Mouse (Mus musculus) midbrain, embryonic 10.5 days (tissue): Measurements from ENCODE around the gene 1700010B08Rik. TPM values are rescaled to one million over a fixed set of nuclear protein-coding genes. Genes with fewer than 3 reads are reported as not detected.
"Not testable (repeated sequence)": the region's sequence is repeated elsewhere in the genome, so short reads cannot be mapped to it uniquely, and the experiment has no call there.

Source experiments
- DNase-seq: peaks from one replicate; pipeline ENCODE4 v3.0.0-alpha.2; 2017; ENCODE audit warnings: low spot score
- H3K27ac ChIP-seq: fragments of 300-500 bp; sonication (generic); replicated peaks from 2 replicates; pipeline ENCODE4 v1.5.1; 2016; ENCODE audit warnings: mild to moderate bottlenecking
- H3K27me3 ChIP-seq: fragments of 300-500 bp; sonication (generic); 2 replicates; pipeline ENCODE4 v1.6.1; 2016; ENCODE audit warnings: low read depth, mild to moderate bottlenecking; ENCODE audit not compliant: poor library complexity, severe bottlenecking
- H3K36me3 ChIP-seq: fragments of 300-500 bp; sonication (generic); 2 replicates; pipeline ENCODE4 v1.6.1; 2016; ENCODE audit warnings: mild to moderate bottlenecking, moderate library complexity
- H3K4me1 ChIP-seq: fragments of 300-500 bp; sonication (generic); 2 replicates; pipeline ENCODE4 v1.6.1; 2016
- H3K4me3 ChIP-seq: fragments of 300-500 bp; sonication (generic); 2 replicates; pipeline ENCODE4 v1.5.1; 2016; ENCODE audit warnings: mild to moderate bottlenecking, moderate library complexity
- H3K9me3 ChIP-seq: fragments of 300-500 bp; sonication (generic); replicated peaks from 2 replicates; pipeline ENCODE4 v1.6.1; 2016; ENCODE audit warnings: mild to moderate bottlenecking
- WGBS: fragments of 180-500 bp; shearing (Covaris S2); methylation state at CpG from one replicate; pipeline ENCODE4 v1.1.7; 2016; 5-methylcytosine and 5-hydroxymethylcytosine counted together
- polyA plus RNA-seq: library from polyadenylated mRNA; unstranded; fragments of >200 nt; fragmentation: Nextera tagmentation; extraction: Ambion mirVana; gene quantifications from 2 replicates; pipeline ENCODE4 v1.2.1, GENCODE M21; 2016

The 1700010B08Rik gene
- polyA plus RNA-seq, 1 experiment from 2014 or later: not detected

GRCm38 (mm10) chr2:173702096-173702866 lies 16.9 kb upstream of the 1700010B08Rik start:
- WGBS: 89% methylated on average over 16 of the region's 16 CpGs
- no peak for DNase-seq
- Histone ChIP-seq H3K4me3 (no peak overlapping the region), H3K9me3 (no peaks in the 10 kb centered on the region), H3K27me3 (no peaks in the 10 kb centered on the region), H3K4me1 (no peaks in the 10 kb centered on the region), H3K27ac (no peak overlapping the region), H3K36me3 (peaks cover 78% of the 10 kb centered on the region)

GRCm38 (mm10) chr2:173702867-173703237 lies 16.4 kb upstream of the 1700010B08Rik start:
- DNase-seq: no peak
- WGBS: 91% methylated on average over 12 of the region's 12 CpGs
- Histone ChIP-seq H3K36me3 (peaks cover 74% of the 10 kb centered on the region), H3K4me1 (no peaks in the 10 kb centered on the region), H3K4me3 (no peak overlapping the region), H3K27me3 (no peaks in the 10 kb centered on the region), H3K27ac (no peak overlapping the region), H3K9me3 (no peaks in the 10 kb centered on the region)

GRCm38 (mm10) chr2:173705827-173706551 lies 13.2 kb upstream of the 1700010B08Rik start:
- no peak overlapping the region for H3K4me3 ChIP-seq
- WGBS: 90% methylated on average over 15 of the region's 15 CpGs
- no peaks in the 10 kb centered on the region for H3K9me3 ChIP-seq
- H3K27me3 ChIP-seq: no peaks in the 10 kb centered on the region
- no peaks in the 10 kb centered on the region for H3K4me1 ChIP-seq
- no peak for DNase-seq
- H3K27ac ChIP-seq: no peak overlapping the region
- H3K36me3 ChIP-seq: peaks cover 48% of the 10 kb centered on the region

GRCm38 (mm10) chr2:173707626-173708025 lies 11.6 kb upstream of the 1700010B08Rik start:
- not testable (repeated sequence) for H3K9me3 ChIP-seq, H3K27ac ChIP-seq, H3K4me1 ChIP-seq, DNase-seq, H3K27me3 ChIP-seq, H3K4me3 ChIP-seq
- H3K36me3 ChIP-seq: peaks cover 32% of the 10 kb centered on the region

GRCm38 (mm10) chr2:173710193-173710592 lies 9.0 kb upstream of the 1700010B08Rik start:
- Histone ChIP-seq H3K4me3 (no peak overlapping the region), H3K27me3 (no peaks in the 10 kb centered on the region), H3K4me1 (peaks cover 26% of the 10 kb centered on the region), H3K9me3 (no peaks in the 10 kb centered on the region), H3K27ac (no peak overlapping the region), H3K36me3 (peaks cover 15% of the 10 kb centered on the region)
- DNase-seq: no peak
- 87% methylated on average over 6 of the region's 6 CpGs for WGBS

GRCm38 (mm10) chr2:173712656-173713055 lies 6.6 kb upstream of the 1700010B08Rik start:
- Histone ChIP-seq H3K4me3 (no peak overlapping the region), H3K9me3 (no peaks in the 10 kb centered on the region), H3K4me1 (peaks cover 26% of the 10 kb centered on the region), H3K36me3 (peaks cover 7% of the 10 kb centered on the region), H3K27me3 (no peaks in the 10 kb centered on the region), H3K27ac (peak overlapping the region; percentile 34; the same call in 1 of the 2 replicates)
- 75% methylated on average over 10 of the region's 10 CpGs for WGBS
- DNase-seq: no peak

GRCm38 (mm10) chr2:173713241-173713640 lies 6.0 kb upstream of the 1700010B08Rik start:
- Histone ChIP-seq H3K27me3 (no peaks in the 10 kb centered on the region), H3K36me3 (peaks cover 3% of the 10 kb centered on the region), H3K27ac (peak overlapping the region; percentile 13; the same call in 1 of the 2 replicates), H3K9me3 (no peaks in the 10 kb centered on the region), H3K4me3 (no peak overlapping the region), H3K4me1 (peaks cover 26% of the 10 kb centered on the region)
- no peak for DNase-seq
- 84% methylated on average over 4 of the region's 4 CpGs for WGBS

- peak overlapping the region; percentile 57; the same call in 1 of the 2 replicates for H3K27ac ChIP-seq
- no peak overlapping the region for H3K4me3 ChIP-seq
- no peaks in the 10 kb centered on the region for H3K9me3 ChIP-seq
- H3K36me3 ChIP-seq: no peaks in the 10 kb centered on the region
- H3K27me3 ChIP-seq: no peaks in the 10 kb centered on the region
- no peak for DNase-seq
- peaks cover 26% of the 10 kb centered on the region for H3K4me1 ChIP-seq
- WGBS: 58% methylated on average over 8 of the region's 8 CpGs
These were observed 4.5 kb upstream of the 1700010B08Rik start for GRCm38 (mm10) chr2:173714620-173715218.

- Histone ChIP-seq H3K36me3 (no peaks in the 10 kb centered on the region), H3K27ac (no peak overlapping the region), H3K9me3 (no peaks in the 10 kb centered on the region), H3K27me3 (no peaks in the 10 kb centered on the region), H3K4me1 (peaks cover 26% of the 10 kb centered on the region), H3K4me3 (no peak overlapping the region)
- DNase-seq: no peak
- 88% methylated on average over 5 of the region's 5 CpGs for WGBS
These were observed 2.2 kb upstream of the 1700010B08Rik start for GRCm38 (mm10) chr2:173716966-173717365.

GRCm38 (mm10) chr2:173722251-173722857 lies 3.1 kb downstream of the 1700010B08Rik start:
- no peaks in the 10 kb centered on the region for H3K27me3 ChIP-seq
- 89% methylated on average over 11 of the region's 11 CpGs for WGBS
- H3K4me1 ChIP-seq: peaks cover 11% of the 10 kb centered on the region
- H3K4me3 ChIP-seq: no peak overlapping the region
- no peaks in the 10 kb centered on the region for H3K36me3 ChIP-seq
- no peaks in the 10 kb centered on the region for H3K9me3 ChIP-seq
- no peak overlapping the region for H3K27ac ChIP-seq
- no peak for DNase-seq

- 0 out of 2 replicates have a peak overlapping the region, but pooled peaks have one; percentile 4 for H3K27ac ChIP-seq
- H3K9me3 ChIP-seq: no peaks in the 10 kb centered on the region
- peaks cover 11% of the 10 kb centered on the region for H3K4me1 ChIP-seq
- no peaks in the 10 kb centered on the region for H3K27me3 ChIP-seq
- no peak for DNase-seq
- no peak overlapping the region for H3K4me3 ChIP-seq
- no peaks in the 10 kb centered on the region for H3K36me3 ChIP-seq
- 61% methylated on average over 14 of the region's 14 CpGs for WGBS
These were observed 5.2 kb downstream of the 1700010B08Rik start for GRCm38 (mm10) chr2:173724382-173724781.

- Histone ChIP-seq H3K27me3 (no peaks in the 10 kb centered on the region), H3K36me3 (no peaks in the 10 kb centered on the region), H3K4me1 (peaks cover 15% of the 10 kb centered on the region), H3K4me3 (no peak overlapping the region), H3K9me3 (no peaks in the 10 kb centered on the region), H3K27ac (no peak overlapping the region)
- 80% methylated on average over 15 of the region's 15 CpGs for WGBS
- DNase-seq: no peak
These were observed 6.0 kb downstream of the 1700010B08Rik start for GRCm38 (mm10) chr2:173724940-173725807.
